Mouse (Mus musculus) testis, adult 2 months (tissue): ENCODE results near the gene Rps27l. TPM values are rescaled to one million over a fixed set of nuclear protein-coding genes. Genes with fewer than 3 reads are reported as not detected.

Experiments
- H3K27ac ChIP-seq: fragments of 200-500 bp; 2 replicates; pipeline ENCODE4 v1.5.1; 2012; ENCODE audit warnings: low read depth, low read length; ENCODE audit not compliant: control insufficient read depth, insufficient read depth
- H3K27me3 ChIP-seq: fragments of 200-500 bp; 2 replicates; pipeline ENCODE4 v1.6.1; 2012; ENCODE audit warnings: mild to moderate bottlenecking, low read length, moderate library complexity; ENCODE audit not compliant: control insufficient read depth, insufficient read depth
- H3K36me3 ChIP-seq: fragments of 200-500 bp; 2 replicates; pipeline ENCODE4 v1.6.1; 2012; ENCODE audit warnings: mild to moderate bottlenecking, low read length; ENCODE audit not compliant: control insufficient read depth, insufficient read depth
- H3K4me1 ChIP-seq: fragments of 200-500 bp; 2 replicates; pipeline ENCODE4 v1.6.1; 2012; ENCODE audit warnings: low read length; ENCODE audit not compliant: control insufficient read depth, insufficient read depth
- H3K4me3 ChIP-seq: fragments of 200-500 bp; 2 replicates; pipeline ENCODE4 v1.5.1; 2012; ENCODE audit warnings: low read depth, mild to moderate bottlenecking, low read length, moderate library complexity, mixed read lengths; ENCODE audit not compliant: control insufficient read depth
- CTCF ChIP-seq: fragments of 200-500 bp; IDR thresholded peaks from 2 replicates; pipeline ENCODE4 v1.5.1; 2012; ENCODE audit warnings: low read depth, mild to moderate bottlenecking, inconsistent platforms, low read length, moderate library complexity; ENCODE audit not compliant: control insufficient read depth, insufficient read depth, insufficient replicate concordance
- POLR2A ChIP-seq: fragments of 200-500 bp; IDR thresholded peaks from 2 replicates; pipeline ENCODE4 v1.6.1; 2012; ENCODE audit warnings: low read depth, mild to moderate bottlenecking, inconsistent platforms, low read length, moderate library complexity; ENCODE audit not compliant: control insufficient read depth
- polyA plus RNA-seq: library from polyadenylated mRNA; depleted of rRNA; stranded (reverse); fragments of >200 nt; gene quantifications from 2 replicates; pipeline ENCODE4 v1.2.3, GENCODE M21; 2012

Rps27l gene
- polyA plus RNA-seq, 1 experiment = 75.7 TPM

GRCm38 (mm10) chr9:66920488-66921279 is 25.2 kb upstream of the Rps27l start:
- Histone ChIP-seq H3K4me3 (no peak overlapping the region), H3K27me3 (no peaks in the 10 kb centered on the region), H3K27ac (no peak overlapping the region), H3K36me3 (no peaks in the 10 kb centered on the region), H3K4me1 (peaks cover 5% of the 10 kb centered on the region)
- TF ChIP-seq CTCF (no peak), POLR2A (no peak)

GRCm38 (mm10) chr9:66922076-66922475 is 23.8 kb upstream of the Rps27l start:
- no peak overlapping the region for H3K4me3 ChIP-seq
- H3K4me1 ChIP-seq = peaks cover 5% of the 10 kb centered on the region
- no peak for TF ChIP-seq POLR2A
- TF ChIP-seq CTCF = no peak
- H3K36me3 ChIP-seq = no peaks in the 10 kb centered on the region
- no peak overlapping the region for H3K27ac ChIP-seq
- H3K27me3 ChIP-seq = no peaks in the 10 kb centered on the region

- TF ChIP-seq CTCF (no peak), POLR2A (no peak)
- no peaks in the 10 kb centered on the region for H3K27me3 ChIP-seq
- no peak overlapping the region for H3K27ac ChIP-seq
Measured at GRCm38 (mm10) chr9:66925853-66926252, 20.0 kb upstream of the Rps27l start.

DNA sequence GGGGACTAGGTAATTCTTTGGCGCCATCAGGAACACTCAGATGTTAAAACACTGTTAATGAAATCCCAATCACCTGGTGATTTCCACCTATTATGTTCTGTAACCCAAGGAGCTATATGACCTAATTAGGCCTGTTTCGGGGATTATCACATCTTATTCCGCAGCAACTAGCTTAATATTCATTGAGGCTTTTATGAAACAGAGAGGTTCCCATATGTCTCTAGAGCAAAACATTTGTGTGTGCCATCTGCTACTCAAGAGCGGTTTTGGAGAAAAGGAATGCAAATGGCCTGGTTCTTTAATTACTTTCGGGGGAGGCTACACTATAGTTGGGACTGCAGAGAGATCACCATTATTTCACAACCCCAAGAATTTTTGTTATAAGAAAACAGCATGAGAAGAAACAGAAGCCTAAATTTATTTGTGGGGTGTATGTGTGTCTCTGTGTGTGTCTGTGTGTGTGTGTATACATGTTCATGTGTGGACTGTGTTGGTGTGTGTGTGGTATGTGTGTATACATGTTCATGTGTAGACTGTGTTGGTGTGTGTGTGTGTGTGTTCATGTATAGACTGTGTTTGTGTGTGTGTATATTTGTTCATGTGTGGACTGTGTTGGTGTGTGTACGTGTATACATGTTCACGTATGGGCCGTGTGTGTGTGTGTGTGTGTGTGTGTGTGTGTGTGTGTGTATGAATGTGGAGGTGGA is 18.0 kb upstream of the Rps27l start:
- Histone ChIP-seq H3K4me1 (peaks cover 2% of the 10 kb centered on the region; the same call in 1 of the 2 replicates), H3K27me3 (no peaks in the 10 kb centered on the region), H3K27ac (no peak overlapping the region), H3K4me3 (no peak overlapping the region), H3K36me3 (no peaks in the 10 kb centered on the region)
- TF ChIP-seq CTCF (no peak), POLR2A (no peak)

More at GRCm38 (mm10) chr9:66925853-66926252, 20.0 kb upstream of the Rps27l start:
- Histone ChIP-seq H3K4me1 (peaks cover 2% of the 10 kb centered on the region; the same call in 1 of the 2 replicates), H3K36me3 (no peaks in the 10 kb centered on the region), H3K4me3 (no peak overlapping the region)

DNA sequence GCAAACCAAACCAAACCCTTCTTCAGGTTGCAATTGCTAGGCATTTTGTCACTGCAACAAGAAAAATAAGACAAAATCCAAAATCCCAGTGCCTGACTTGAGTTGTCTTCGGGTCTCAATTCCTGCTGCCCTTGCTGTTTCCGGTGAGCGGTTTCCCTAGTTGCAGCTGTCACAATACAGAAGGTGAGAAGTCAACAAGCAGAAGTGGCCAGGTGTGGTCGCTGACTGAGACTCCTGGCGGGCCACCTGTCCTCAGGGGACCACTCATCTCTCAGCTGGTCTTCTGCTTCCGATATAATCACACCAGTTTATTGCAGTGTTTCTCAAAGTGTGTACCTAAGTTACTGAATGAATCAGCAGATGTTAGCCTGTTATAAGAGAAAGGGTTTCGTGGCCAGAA is 15.5 kb upstream of the Rps27l start:
- Histone ChIP-seq H3K27ac (no peak overlapping the region), H3K4me1 (peaks cover 2% of the 10 kb centered on the region; the same call in 1 of the 2 replicates), H3K4me3 (no peak overlapping the region), H3K36me3 (no peaks in the 10 kb centered on the region), H3K27me3 (no peaks in the 10 kb centered on the region)
- TF ChIP-seq CTCF (no peak), POLR2A (no peak)

DNA sequence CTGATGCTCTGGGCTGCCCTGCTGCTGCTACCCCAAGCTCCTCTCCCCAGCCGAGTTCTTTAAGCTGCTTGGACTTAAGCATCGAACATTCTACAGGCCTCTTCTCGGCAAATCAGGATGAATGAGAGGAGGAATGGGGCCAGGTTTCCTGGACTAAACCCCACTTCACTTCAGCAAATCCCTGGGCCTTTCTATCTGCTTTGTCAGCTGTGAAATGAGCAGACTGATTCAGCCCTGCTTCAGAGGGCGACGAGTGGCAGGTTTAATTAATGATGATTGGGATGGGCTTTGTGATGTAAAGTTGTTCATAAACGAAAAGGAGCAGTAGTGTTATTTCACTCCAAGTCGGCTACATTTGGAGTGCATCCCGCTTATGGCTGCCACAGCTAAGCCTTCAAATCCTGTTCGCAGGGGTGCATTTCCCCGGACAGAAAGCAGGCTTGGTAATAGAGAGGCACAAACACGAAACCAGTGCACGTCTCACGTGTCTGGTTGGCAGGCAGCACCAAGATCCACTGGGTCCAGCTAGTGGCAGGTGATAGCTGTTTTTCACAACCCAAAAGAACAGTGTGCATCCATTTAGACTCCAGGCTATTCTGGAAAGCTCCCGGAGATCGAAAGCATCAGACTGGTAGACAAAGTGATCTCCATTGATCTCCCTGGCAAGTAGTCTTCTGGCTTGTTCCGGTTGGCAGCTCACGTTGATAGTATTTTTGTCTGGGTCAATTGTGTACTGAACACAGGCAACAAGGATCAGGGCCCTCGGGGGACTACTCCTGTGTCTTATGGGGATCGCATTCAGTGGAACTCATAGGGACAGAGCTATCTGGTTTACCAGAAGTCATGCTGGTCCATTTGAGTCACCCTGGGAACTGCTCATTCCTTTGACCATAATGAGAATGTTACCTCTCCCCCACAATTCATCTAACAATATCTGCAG is 11.7 kb upstream of the Rps27l start:
- Histone ChIP-seq H3K27ac (no peak overlapping the region), H3K27me3 (no peaks in the 10 kb centered on the region), H3K4me3 (no peak overlapping the region), H3K4me1 (peaks cover 2% of the 10 kb centered on the region; the same call in 1 of the 2 replicates), H3K36me3 (no peaks in the 10 kb centered on the region)
- TF ChIP-seq POLR2A = no peak
